Mouse (Mus musculus) adrenal gland, adult 18-20 months (tissue): ENCODE data around the gene Dcaf8. TPM values are rescaled to one million over a fixed set of nuclear protein-coding genes. Genes with fewer than 3 reads are reported as not detected.
A peak's percentile ranks its signal among the peaks of the same experiment; 100 is the strongest.

Experiments used
- DNase-seq, 2 experiments: peaks; one replicate each; pipeline ENCODE4 v3.0.0; 2021 to 2022; ENCODE audit warnings: low spot score in 2 of 2
- total RNA-seq, 2 experiments: library from RNA; stranded (reverse); gene quantifications; 1 replicate in 1 of 2; 2 replicates in 1 of 2; pipeline ENCODE4 v1.2.3; 2021

The Dcaf8 gene
- total RNA-seq, 2 experiments from 2014 or later, result 98.5 to 125 TPM

GRCm38 (mm10) chr1:172143570-172143969, 4.3 kb upstream of the Dcaf8 start:
- DNase-seq, result no peak

GRCm38 (mm10) chr1:172148279-172148954, 533 bp downstream of the Dcaf8 start:
- DNase-seq, result peak in 1 of 2 experiments; percentile 37

- no peak for DNase-seq
These were observed 1.3 kb downstream of the Dcaf8 start for GRCm38 (mm10) chr1:172148955-172149815.

GRCm38 (mm10) chr1:172154536-172154935, 6.7 kb downstream of the Dcaf8 start:
- no peak for DNase-seq

GRCm38 (mm10) chr1:172155518-172155917, 7.6 kb downstream of the Dcaf8 start:
- DNase-seq, result no peak

- DNase-seq, result no peak
These were observed 12.1 kb downstream of the Dcaf8 start for GRCm38 (mm10) chr1:172159970-172160369.

GRCm38 (mm10) chr1:172160508-172160907, 12.6 kb downstream of the Dcaf8 start:
- no peak for DNase-seq

GRCm38 (mm10) chr1:172162009-172162408, 14.1 kb downstream of the Dcaf8 start:
- DNase-seq, result no peak

- DNase-seq, result no peak
These were observed 15.1 kb downstream of the Dcaf8 start for GRCm38 (mm10) chr1:172162959-172163358.

GRCm38 (mm10) chr1:172167911-172168310, 20.0 kb downstream of the Dcaf8 start:
- DNase-seq, result no peak

- DNase-seq, result no peak
These were observed 21.9 kb downstream of the Dcaf8 start for GRCm38 (mm10) chr1:172169809-172170208.

GRCm38 (mm10) chr1:172172381-172172780, 24.5 kb downstream of the Dcaf8 start:
- no peak for DNase-seq

GRCm38 (mm10) chr1:172173181-172173580, 25.3 kb downstream of the Dcaf8 start:
- DNase-seq, result no peak

- no peak for DNase-seq
These were observed 29.9 kb downstream of the Dcaf8 start for GRCm38 (mm10) chr1:172177791-172178190.

GRCm38 (mm10) chr1:172179102-172179501, 31.2 kb downstream of the Dcaf8 start:
- DNase-seq, result no peak

- no peak for DNase-seq
These were observed 33.0 kb downstream of the Dcaf8 start for GRCm38 (mm10) chr1:172180881-172181280.

- DNase-seq, result no peak
These were observed 33.9 kb downstream of the Dcaf8 start for GRCm38 (mm10) chr1:172181777-172182176.

- no peak for DNase-seq
These were observed 35.2 kb downstream of the Dcaf8 start for GRCm38 (mm10) chr1:172183056-172183455.

GRCm38 (mm10) chr1:172183915-172184314, 36.0 kb downstream of the Dcaf8 start:
- no peak for DNase-seq

- DNase-seq, result no peak
These were observed 38.8 kb downstream of the Dcaf8 start for GRCm38 (mm10) chr1:172186401-172187289.

- DNase-seq, result no peak
These were observed 41.0 kb downstream of the Dcaf8 start for GRCm38 (mm10) chr1:172188891-172189290.
